Mouse (Mus musculus) mammary gland, adult 2 months (tissue): ENCODE results near the gene Btd. TPM values are rescaled to one million over a fixed set of nuclear protein-coding genes. Genes with fewer than 3 reads are reported as not detected.

ENCODE experiments used
- polyA plus RNA-seq: library from polyadenylated mRNA; depleted of rRNA; stranded (reverse); fragments of >200 nt; gene quantifications from 2 replicates; pipeline ENCODE4 v1.2.3, GENCODE M21; 2012; ENCODE audit warnings: low replicate concordance; rRNA removed

The Btd gene
- 47.2 and 75.6 TPM in 2 replicates for polyA plus RNA-seq

DNA sequence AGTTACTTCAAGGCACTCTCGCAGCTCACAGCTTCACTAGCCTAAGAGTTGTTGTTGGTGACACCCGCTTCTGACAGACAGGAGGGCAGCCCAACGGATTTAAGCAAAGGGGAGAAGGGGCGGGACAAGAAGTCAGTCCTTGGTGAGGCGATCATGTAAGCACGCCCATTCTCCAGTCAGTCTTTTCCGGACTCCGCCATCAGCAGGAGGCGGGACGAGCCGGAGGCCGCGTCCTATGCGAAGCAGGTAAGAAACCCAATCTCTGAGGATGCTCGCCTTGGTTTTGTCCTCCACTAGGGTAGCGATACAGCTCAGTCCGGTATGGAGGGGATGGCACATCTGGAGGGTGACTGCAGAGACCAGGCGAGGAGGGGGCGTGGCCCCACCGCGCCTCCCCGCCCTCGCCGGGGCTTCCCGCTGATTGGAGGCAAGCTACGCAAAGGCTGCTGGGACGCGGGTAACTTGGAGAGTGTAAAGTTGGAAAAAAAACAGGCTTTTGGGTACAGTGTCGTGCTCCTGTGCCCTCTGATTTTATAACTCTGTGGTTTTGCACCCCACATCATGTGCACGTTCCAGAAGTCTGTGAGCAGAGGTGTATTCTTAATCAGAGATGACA lies at the start of gene Btd, which contains the start of gene Hacl1:
Gene Btd (plus strand): TSS at position 139 of the 616 bp plus-strand sequence.
Gene Hacl1 (minus strand): TSS at position 397 of the 616 bp plus-strand sequence.

DNA sequence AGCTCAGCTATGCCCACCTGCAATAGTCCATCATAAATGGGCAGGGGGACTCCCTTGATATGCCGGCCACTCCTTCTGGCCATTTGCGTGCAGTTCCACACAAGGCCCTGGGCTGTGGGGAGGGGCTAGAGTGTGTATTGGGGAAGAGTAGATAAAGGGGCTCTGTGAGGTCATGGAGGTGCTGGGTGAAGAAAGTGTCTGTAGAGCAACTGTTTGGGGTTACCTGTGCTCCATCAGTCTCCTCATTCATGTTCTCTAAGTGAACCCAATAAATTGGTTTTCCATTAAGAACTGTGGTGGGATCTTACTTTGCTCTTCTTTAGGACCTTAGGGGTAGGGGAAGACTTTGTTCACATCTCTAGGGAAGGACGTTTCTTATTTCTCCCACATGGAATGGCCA lies 49.6 kb upstream of the Btd start, which contains the start of gene Colq:
Gene Colq (minus strand): TSS at position 101 of the 400 bp plus-strand sequence.

DNA sequence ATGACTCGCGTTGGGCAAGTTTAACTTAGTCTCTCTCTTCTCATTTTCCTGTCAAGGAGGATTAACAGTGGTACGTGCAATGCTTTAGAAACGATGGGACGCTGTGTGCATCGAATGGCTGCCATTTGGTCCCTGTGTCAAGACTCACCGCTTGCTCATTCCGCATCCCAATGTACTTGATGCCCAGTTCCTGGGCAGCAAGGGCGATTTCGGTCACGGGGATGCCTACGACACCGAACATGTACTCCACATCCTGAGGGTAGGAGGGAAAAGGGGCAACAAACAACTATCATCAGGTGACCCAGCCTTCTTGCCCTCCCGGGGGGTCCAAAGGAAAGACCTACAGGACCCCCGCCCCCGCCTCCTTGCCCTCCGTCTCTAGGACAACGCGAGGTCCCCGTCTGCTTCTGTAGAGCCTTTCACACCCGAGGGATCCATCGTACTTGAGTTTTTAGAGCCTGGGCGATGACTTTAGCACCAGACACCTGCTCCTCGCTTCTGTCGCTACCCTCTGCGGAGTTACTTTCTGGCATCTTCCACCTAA lies 410 bp upstream of the Btd start, which contains the start of gene Gm49387:
Gene Gm49387 (minus strand): TSS at position 533 of the 544 bp plus-strand sequence.

Other genes with a start within 250 kb of the Btd start
- gene Sh3bp5, start 204.9 kb upstream of the Btd start, polyA plus RNA-seq = 24.8 and 25.5 TPM in 2 replicates
- gene Eaf1, start 146.6 kb upstream of the Btd start, polyA plus RNA-seq = 20.5 and 47.8 TPM in 2 replicates
- 6.3 and 11.0 TPM in 2 replicates for gene Mettl6, start 146.0 kb upstream of the Btd start, polyA plus RNA-seq
- gene Colq, start 49.7 kb upstream of the Btd start, polyA plus RNA-seq = 6.4 and 7.5 TPM in 2 replicates
- not detected in 2 replicates for gene Gm49387, start 150 bp upstream of the Btd start, polyA plus RNA-seq
- gene Hacl1, start 258 bp downstream of the Btd start, polyA plus RNA-seq = 15.6 and 39.5 TPM in 2 replicates
- gene Ankrd28, start 189.6 kb downstream of the Btd start, polyA plus RNA-seq = 2.4 and 10.2 TPM in 2 replicates